Mouse (Mus musculus) ES-E14 (cell line): ENCODE measurements around the gene Emid1.

Experiments
- CHD2 ChIP-seq: IDR thresholded peaks from 2 replicates; pipeline ENCODE4 v1.6.1; 2014; ENCODE audit warnings: mild to moderate bottlenecking, low read depth, low read length, inconsistent platforms
- HCFC1 ChIP-seq: IDR thresholded peaks from 2 replicates; pipeline ENCODE4 v1.6.1; 2012; ENCODE audit warnings: low read length, inconsistent platforms, borderline replicate concordance; ENCODE audit not compliant: insufficient read depth
- ZNF384 ChIP-seq: IDR thresholded peaks from 2 replicates; pipeline ENCODE4 v1.6.1; 2012; ENCODE audit warnings: low read depth, low read length, inconsistent platforms

DNA sequence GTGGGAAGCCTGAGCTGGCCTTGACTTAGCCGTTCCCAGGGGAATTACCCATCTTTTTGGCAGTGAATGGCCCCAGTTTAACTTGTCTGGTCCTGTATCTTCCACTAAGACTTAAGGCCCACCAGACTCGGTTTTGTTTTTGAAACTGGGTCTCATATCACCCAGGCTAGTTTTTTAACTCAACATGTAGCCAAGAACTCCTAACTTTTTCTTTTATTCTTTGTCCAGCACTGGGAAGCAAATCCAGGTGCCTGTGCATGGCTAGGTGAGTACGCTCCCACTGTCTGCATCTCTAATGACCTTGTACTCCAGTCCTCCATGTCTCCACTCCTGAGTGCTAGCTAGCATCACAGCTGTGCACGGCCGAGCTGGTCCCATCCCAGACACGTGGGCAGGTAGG, 50.4 kb downstream of the Emid1 start:
- no peak for TF ChIP-seq CHD2
- TF ChIP-seq ZNF384, result no peak
- TF ChIP-seq HCFC1, result no peak
